Mouse (Mus musculus): Measurements from ENCODE around the gene Smu1. TPM values are rescaled to one million over a fixed set of nuclear protein-coding genes. Genes with fewer than 3 reads are reported as not detected.

Smu1 gene
- polyA plus RNA-seq (2017; shearing (Covaris generic)): 93.8 TPM

DNA sequence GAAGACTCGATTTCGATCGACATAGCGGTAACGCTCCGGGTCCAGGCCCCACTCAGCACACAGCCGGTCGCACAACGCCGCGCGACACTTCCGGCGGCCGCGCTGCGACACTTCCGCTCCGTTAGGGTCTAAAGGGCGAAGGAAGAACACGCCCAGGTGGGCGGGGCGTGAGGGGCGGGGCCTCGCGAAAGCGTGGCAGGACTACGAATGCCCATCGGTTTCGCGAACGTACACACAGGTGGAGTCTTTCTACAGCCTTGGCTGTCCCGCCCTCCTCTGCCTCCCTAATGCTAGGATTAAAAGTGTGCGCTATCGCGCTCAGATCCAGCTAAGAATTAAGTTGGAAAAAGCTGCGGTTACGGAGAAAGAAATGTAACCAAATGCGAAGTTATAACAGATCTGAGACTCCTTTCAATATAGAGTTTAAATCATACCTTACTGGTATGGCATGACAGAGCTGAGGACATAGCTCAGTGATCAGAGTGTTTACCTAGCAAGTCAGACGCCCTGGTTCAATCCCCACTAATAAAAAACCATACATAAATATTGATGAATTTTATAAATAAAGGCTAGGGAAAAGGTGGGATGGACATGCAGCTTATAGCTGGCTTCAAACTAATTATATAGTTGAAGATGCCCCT lies at the start of gene Smu1:
TSS of gene Smu1 (minus strand) at position 144 of the 641 bp plus-strand sequence.

DNA sequence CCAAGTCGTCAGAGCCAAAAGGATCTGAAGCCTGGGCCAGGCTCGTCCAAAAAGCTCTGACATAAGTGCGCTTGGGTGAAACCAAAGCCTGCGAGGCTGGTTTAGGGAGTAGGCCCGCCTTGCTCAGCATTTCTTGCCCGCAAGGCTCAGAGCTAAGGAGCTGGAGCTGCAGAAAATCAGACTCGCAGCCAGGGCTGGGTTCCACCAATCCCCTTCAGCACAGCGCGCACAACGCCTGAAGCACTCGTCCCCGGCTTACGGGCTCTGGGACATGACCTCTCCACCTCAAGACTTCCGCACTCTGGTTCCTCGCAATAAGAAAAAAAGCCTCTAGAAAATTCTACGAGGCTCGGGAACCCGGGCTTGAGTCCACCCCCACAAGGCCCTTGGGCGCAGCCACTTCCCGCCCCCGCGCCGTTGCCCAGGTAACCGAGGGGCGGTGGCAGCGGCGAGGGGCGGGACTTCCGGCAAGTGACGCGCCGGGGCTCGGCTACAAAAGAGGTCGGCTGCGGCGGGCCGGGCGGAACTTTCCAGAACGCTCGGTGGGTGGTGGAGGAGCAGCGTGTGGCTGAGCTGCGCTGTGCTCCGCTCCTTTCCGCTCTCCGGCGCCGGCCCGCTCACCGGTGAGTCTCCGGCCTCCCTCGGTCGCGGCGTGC lies 35.6 kb downstream of the Smu1 start, which contains the start of gene Dnaja1:
TSS of gene Dnaja1 (plus strand) at position 140 of the 656 bp plus-strand sequence.

DNA sequence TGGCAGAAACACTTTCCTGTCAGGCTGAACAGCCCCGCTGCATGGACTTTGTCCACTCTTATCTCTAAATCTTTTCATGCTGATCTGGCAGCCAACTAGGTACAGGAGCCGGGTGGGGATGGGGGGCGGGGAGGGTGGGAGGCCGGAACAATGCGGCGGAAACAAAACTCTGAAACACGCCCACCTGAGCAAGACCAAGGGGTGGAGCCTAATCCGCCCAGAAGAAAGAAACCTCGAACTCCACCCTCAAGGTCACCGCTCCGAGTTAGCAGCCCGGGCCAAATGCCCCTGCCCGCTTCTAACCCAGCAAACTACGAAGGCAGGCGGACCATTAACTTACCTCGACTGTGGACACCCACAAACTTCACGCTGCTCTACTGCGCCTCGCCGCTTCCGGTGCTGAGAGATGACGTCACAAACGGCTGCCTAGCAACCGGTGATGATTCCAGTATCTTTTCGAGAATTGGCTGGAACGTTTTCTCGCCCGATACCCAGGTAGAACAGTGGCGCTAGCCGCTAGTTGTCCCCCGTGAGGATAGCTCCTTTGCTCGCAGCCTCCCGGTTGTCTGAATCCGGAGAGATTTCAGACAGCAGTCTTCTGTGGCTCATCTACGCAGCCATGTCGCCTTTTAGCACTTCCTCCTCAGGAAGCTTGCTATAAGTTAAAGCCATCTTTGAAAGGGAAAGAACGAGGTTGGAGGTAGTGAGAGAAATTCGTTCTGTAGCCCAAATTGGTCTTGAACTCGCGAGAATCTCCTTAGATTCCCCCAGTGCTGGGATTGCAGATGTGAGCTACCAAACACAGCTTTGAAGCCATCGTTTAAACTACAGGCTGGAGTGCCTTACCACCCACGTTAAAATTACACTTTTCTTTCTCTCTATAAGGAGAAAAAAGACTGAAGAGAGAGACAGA lies 54.7 kb downstream of the Smu1 start, which contains the start of gene Aptx:
TSS of gene Aptx (minus strand) at position 398 of the 913 bp plus-strand sequence.

Other genes with a start within 250 kb of the Smu1 start
- gene Aptx, start 54.7 kb downstream of the Smu1 start, polyA plus RNA-seq (2017; shearing (Covaris generic)): 21.2 TPM
- 812 TPM for gene Dnaja1, start 35.8 kb downstream of the Smu1 start, polyA plus RNA-seq (2017; shearing (Covaris generic))
- 121 TPM for gene B4galt1, start 96.1 kb upstream of the Smu1 start, polyA plus RNA-seq (2017; shearing (Covaris generic))
- not detected for gene Spink4, start 162.1 kb upstream of the Smu1 start, polyA plus RNA-seq (2017; shearing (Covaris generic))
- gene Bag1, start 190.4 kb upstream of the Smu1 start, polyA plus RNA-seq (2017; shearing (Covaris generic)): 153 TPM
- 52.9 TPM for gene Chmp5, start 190.5 kb upstream of the Smu1 start, polyA plus RNA-seq (2017; shearing (Covaris generic))
- gene Nfx1, start 213.0 kb upstream of the Smu1 start, polyA plus RNA-seq (2017; shearing (Covaris generic)): 113 TPM

Measured in effector memory CD4-positive, alpha-beta T cell, adult 5 months (primary cell).